Mouse (Mus musculus) hindbrain, embryonic 11.5 days (tissue): ENCODE results near the gene Lamb3. TPM values are rescaled to one million over a fixed set of nuclear protein-coding genes. Genes with fewer than 3 reads are reported as not detected.

ENCODE experiments used
- ATAC-seq: fragments of 200-750 bp; cut with Nextera tagmentation; 2 replicates; pipeline ENCODE4 v1.8.0; 2017; ENCODE audit warnings: mild to moderate bottlenecking, moderate TSS enrichment, moderate library complexity; ENCODE audit not compliant: low FRiP score
- DNase-seq: peaks from one replicate; pipeline ENCODE4 v3.0.0-alpha.2; 2015; ENCODE audit warnings: low spot score
- H3K27ac ChIP-seq: fragments of 300-500 bp; sonication (generic); 2 replicates; pipeline ENCODE4 v1.5.1; 2014; ENCODE audit warnings: mild to moderate bottlenecking, low read depth, low read length
- H3K27me3 ChIP-seq: fragments of 300-500 bp; sonication (generic); 2 replicates; pipeline ENCODE4 v1.6.1; 2014; ENCODE audit warnings: mild to moderate bottlenecking, low read length, moderate library complexity, mixed read lengths; ENCODE audit not compliant: control insufficient read depth, insufficient read depth
- H3K36me3 ChIP-seq: fragments of 300-500 bp; sonication (generic); 2 replicates; pipeline ENCODE4 v1.6.1; 2014; ENCODE audit warnings: mild to moderate bottlenecking, low read length, moderate library complexity, mixed read lengths; ENCODE audit not compliant: control insufficient read depth, insufficient read depth
- H3K4me1 ChIP-seq: fragments of 300-500 bp; sonication (generic); replicated peaks from 2 replicates; pipeline ENCODE4 v1.6.1; 2014; ENCODE audit warnings: low read length, mixed read lengths; ENCODE audit not compliant: control insufficient read depth, insufficient read depth
- H3K4me2 ChIP-seq: fragments of 300-500 bp; sonication (generic); replicated peaks from 2 replicates; pipeline ENCODE4 v1.6.1; 2014; ENCODE audit warnings: mild to moderate bottlenecking, low read depth, low read length
- H3K4me3 ChIP-seq: fragments of 300-500 bp; sonication (generic); 2 replicates; pipeline ENCODE4 v1.5.1; 2014; ENCODE audit warnings: low read depth, low read length
- H3K9ac ChIP-seq: fragments of 300-500 bp; sonication (generic); 2 replicates; pipeline ENCODE4 v1.6.1; 2014; ENCODE audit warnings: low read depth, low read length
- H3K9me3 ChIP-seq: fragments of 300-500 bp; sonication (generic); 2 replicates; pipeline ENCODE4 v1.6.1; 2016; ENCODE audit warnings: low read length; ENCODE audit not compliant: control insufficient read depth
- WGBS: fragments of 180-500 bp; shearing (Covaris S2); extraction: QIAGEN DNeasy Blood & Tissue Kit; methylation state at CpG from one replicate; pipeline ENCODE4 v1.1.7; 2014; 5-methylcytosine and 5-hydroxymethylcytosine counted together
- polyA plus RNA-seq: library from polyadenylated mRNA; unstranded; fragments of >200 nt; fragmentation: Nextera tagmentation; extraction: Ambion mirVana; gene quantifications from 2 replicates; pipeline ENCODE4 v1.2.1, GENCODE M21; 2014

The Lamb3 gene
- polyA plus RNA-seq, 1 experiment from 2014 or later: 0.12 TPM

- no peak overlapping the region for H3K4me3 ChIP-seq
- no peak overlapping the region for H3K9ac ChIP-seq
- no peak overlapping the region for H3K4me2 ChIP-seq
- H3K9me3 ChIP-seq: no peaks in the 10 kb centered on the region
- H3K4me1 ChIP-seq: no peaks in the 10 kb centered on the region
- no peaks in the 10 kb centered on the region for H3K36me3 ChIP-seq
- 83% methylated on average over 7 of the region's 7 CpGs for WGBS
- no peaks in the 10 kb centered on the region for H3K27me3 ChIP-seq
- DNase-seq (no peak), ATAC-seq (no peak)
- no peak overlapping the region for H3K27ac ChIP-seq
These were observed 128.9 kb downstream of the Lamb3 start for GRCm38 (mm10) chr1:193336122-193337017.

GRCm38 (mm10) chr1:193337018-193337321 is 129.5 kb downstream of the Lamb3 start:
- Histone ChIP-seq H3K4me3 (no peak overlapping the region), H3K4me1 (no peaks in the 10 kb centered on the region), H3K27ac (no peak overlapping the region), H3K9ac (no peak overlapping the region), H3K4me2 (no peak overlapping the region), H3K27me3 (no peaks in the 10 kb centered on the region), H3K9me3 (no peaks in the 10 kb centered on the region), H3K36me3 (no peaks in the 10 kb centered on the region)
- no peak for DNase-seq
- no peak for ATAC-seq
- WGBS: 83% methylated on average over 9 of the region's 9 CpGs

GRCm38 (mm10) chr1:193337787-193338310 is 130.3 kb downstream of the Lamb3 start:
- 52% methylated on average over 4 of the region's 4 CpGs for WGBS

GRCm38 (mm10) chr1:193338363-193338995 is 131.0 kb downstream of the Lamb3 start:
- H3K36me3 ChIP-seq: no peaks in the 10 kb centered on the region
- H3K4me1 ChIP-seq: no peaks in the 10 kb centered on the region
- H3K4me3 ChIP-seq: no peak overlapping the region
- no peak overlapping the region for H3K27ac ChIP-seq
- no peaks in the 10 kb centered on the region for H3K27me3 ChIP-seq
- H3K4me2 ChIP-seq: no peak overlapping the region
- 89% methylated on average over 9 of the region's 9 CpGs for WGBS
- H3K9me3 ChIP-seq: no peaks in the 10 kb centered on the region
- DNase-seq (no peak), ATAC-seq (no peak)
- H3K9ac ChIP-seq: no peak overlapping the region

More at GRCm38 (mm10) chr1:193337787-193338310, 130.3 kb downstream of the Lamb3 start:
- no peaks in the 10 kb centered on the region for H3K9me3 ChIP-seq
- H3K4me1 ChIP-seq: no peaks in the 10 kb centered on the region
- no peak overlapping the region for H3K4me3 ChIP-seq
- ATAC-seq (no peak), DNase-seq (no peak)
- H3K27ac ChIP-seq: no peak overlapping the region
- H3K36me3 ChIP-seq: no peaks in the 10 kb centered on the region
- no peak overlapping the region for H3K4me2 ChIP-seq
- H3K27me3 ChIP-seq: no peaks in the 10 kb centered on the region
- no peak overlapping the region for H3K9ac ChIP-seq

DNA sequence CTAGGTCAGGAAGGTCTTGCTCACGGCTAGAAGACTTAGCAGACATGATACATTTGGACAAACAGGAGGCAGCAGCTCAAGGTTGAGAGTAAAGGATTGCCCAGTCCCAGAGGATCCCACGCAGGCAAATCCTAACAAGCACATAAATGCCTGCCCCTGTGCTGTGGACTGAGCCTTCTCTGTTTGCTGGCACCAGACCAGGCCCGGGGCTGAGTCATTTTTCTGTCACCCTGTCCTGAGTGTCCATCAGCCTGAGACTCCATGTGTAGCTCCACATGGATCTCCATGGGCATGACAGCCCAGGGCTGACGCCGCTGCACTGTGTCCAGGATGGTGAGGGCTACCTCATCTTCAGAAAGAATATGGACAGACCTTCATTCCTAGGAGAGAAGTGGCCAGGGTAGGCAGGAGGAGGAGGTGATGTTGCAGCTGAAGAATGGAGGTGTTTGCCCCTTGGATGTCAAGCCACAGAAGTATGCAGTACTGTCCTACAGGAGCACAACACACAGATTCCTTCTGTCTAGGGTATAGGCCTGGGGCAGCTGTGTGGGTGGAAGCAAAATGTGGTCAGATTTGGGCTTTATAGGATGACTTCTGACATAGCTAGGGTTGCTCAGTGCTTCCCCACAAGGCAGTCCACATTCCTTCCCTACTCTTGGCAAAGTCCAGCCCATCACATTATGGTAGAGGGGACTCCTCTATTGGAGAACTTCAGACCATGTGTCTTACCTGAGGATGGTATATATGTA is 134.9 kb downstream of the Lamb3 start:
- Histone ChIP-seq H3K36me3 (no peaks in the 10 kb centered on the region), H3K4me3 (no peak overlapping the region), H3K27me3 (no peaks in the 10 kb centered on the region), H3K4me2 (no peak overlapping the region), H3K27ac (no peak overlapping the region), H3K9ac (no peak overlapping the region), H3K4me1 (no peaks in the 10 kb centered on the region), H3K9me3 (no peaks in the 10 kb centered on the region)
- 87% methylated on average over 5 of the region's 5 CpGs for WGBS
- DNase-seq (no peak), ATAC-seq (no peak)

DNA sequence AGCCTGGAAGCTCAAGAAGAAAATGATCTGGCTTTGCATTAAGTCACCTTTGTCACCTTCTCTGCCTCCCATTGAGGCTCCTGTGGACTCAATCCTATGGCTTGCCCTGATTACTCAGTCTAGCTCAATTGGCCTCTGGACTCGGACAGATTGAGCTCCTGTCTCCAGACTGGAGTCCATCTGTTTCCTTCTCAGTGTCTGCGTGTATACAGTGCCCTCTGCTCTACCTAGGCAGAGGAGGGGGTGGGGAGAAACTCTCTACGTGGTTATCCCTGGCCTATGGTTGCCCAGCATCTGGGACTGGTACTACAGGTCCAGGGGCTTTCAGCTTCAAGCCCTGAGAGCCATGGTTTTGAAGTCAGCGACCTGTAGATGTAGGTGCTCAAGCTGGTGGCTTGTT is 136.4 kb downstream of the Lamb3 start:
- Histone ChIP-seq H3K4me3 (no peak overlapping the region), H3K27me3 (no peaks in the 10 kb centered on the region), H3K4me1 (no peaks in the 10 kb centered on the region), H3K36me3 (no peaks in the 10 kb centered on the region), H3K4me2 (no peak overlapping the region), H3K27ac (no peak overlapping the region), H3K9ac (no peak overlapping the region), H3K9me3 (no peaks in the 10 kb centered on the region)
- WGBS: 77% methylated on average over 4 of the region's 4 CpGs
- DNase-seq: no peak
- ATAC-seq: no peak

GRCm38 (mm10) chr1:193344976-193345375 is 137.5 kb downstream of the Lamb3 start:
- H3K27ac ChIP-seq: no peak overlapping the region
- H3K4me1 ChIP-seq: no peaks in the 10 kb centered on the region
- no peak overlapping the region for H3K4me2 ChIP-seq
- no peaks in the 10 kb centered on the region for H3K27me3 ChIP-seq
- WGBS: 52% methylated on average over 2 of the region's 2 CpGs
- ATAC-seq: no peak
- no peak overlapping the region for H3K4me3 ChIP-seq
- H3K36me3 ChIP-seq: no peaks in the 10 kb centered on the region
- H3K9me3 ChIP-seq: no peaks in the 10 kb centered on the region
- no peak overlapping the region for H3K9ac ChIP-seq
- DNase-seq: no peak

DNA sequence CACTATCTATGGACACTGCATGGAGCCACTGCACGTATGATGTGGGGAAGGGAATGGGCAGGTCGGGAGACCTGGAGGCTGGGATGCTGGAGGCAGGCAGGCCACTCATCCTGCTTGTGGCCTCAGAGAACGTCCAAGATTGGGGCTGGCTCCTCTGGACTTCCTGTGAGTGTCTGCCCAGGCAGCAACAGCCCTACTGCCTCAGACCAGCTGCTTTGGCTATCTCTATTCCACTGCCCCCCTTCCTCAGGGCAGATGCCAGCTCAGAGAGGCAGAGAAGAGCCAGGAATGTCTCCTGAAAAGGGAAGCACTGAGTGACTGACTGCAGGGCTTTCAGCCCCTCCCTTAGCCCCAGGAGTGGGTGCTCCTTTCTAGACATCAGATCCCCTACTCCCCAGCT is 139.4 kb downstream of the Lamb3 start:
- Histone ChIP-seq H3K4me3 (no peak overlapping the region), H3K27me3 (no peaks in the 10 kb centered on the region), H3K9ac (no peak overlapping the region), H3K27ac (no peak overlapping the region), H3K36me3 (no peaks in the 10 kb centered on the region), H3K9me3 (no peaks in the 10 kb centered on the region), H3K4me1 (no peaks in the 10 kb centered on the region), H3K4me2 (no peak overlapping the region)
- WGBS: 71% methylated on average over 3 of the region's 3 CpGs
- ATAC-seq (no peak), DNase-seq (no peak)
